Mouse (Mus musculus) stomach, embryonic 16.5 days (tissue): ENCODE results near the gene Grin2b. TPM values are rescaled to one million over a fixed set of nuclear protein-coding genes. Genes with fewer than 3 reads are reported as not detected.

Experiments
- ATAC-seq: fragments of 200-750 bp; cut with Nextera tagmentation; 2 replicates; pipeline ENCODE4 v1.8.0; 2017; ENCODE audit warnings: moderate number of reproducible peaks, moderate TSS enrichment; ENCODE audit not compliant: insufficient read depth, low FRiP score
- H3K27ac ChIP-seq: fragments of 300-500 bp; sonication (generic); 2 replicates; pipeline ENCODE4 v1.5.1; 2014; ENCODE audit warnings: low read length
- H3K27me3 ChIP-seq: fragments of 300-500 bp; sonication (generic); 2 replicates; pipeline ENCODE4 v1.6.1; 2014; ENCODE audit warnings: low read length, control low read depth, mixed read lengths; ENCODE audit not compliant: control insufficient read depth, insufficient read depth
- H3K36me3 ChIP-seq: fragments of 300-500 bp; sonication (generic); 2 replicates; pipeline ENCODE4 v1.6.1; 2014; ENCODE audit warnings: low read length; ENCODE audit not compliant: control insufficient read depth, insufficient read depth
- H3K4me1 ChIP-seq: fragments of 300-500 bp; sonication (generic); 2 replicates; pipeline ENCODE4 v1.6.1; 2014; ENCODE audit warnings: low read length, control low read depth, mixed read lengths; ENCODE audit not compliant: control insufficient read depth, insufficient read depth
- H3K4me2 ChIP-seq: fragments of 300-500 bp; sonication (generic); 2 replicates; pipeline ENCODE4 v1.6.1; 2014; ENCODE audit warnings: low read depth, low read length, mixed read lengths
- H3K4me3 ChIP-seq: fragments of 300-500 bp; sonication (generic); replicated peaks from 2 replicates; pipeline ENCODE4 v1.5.1; 2014; ENCODE audit warnings: mild to moderate bottlenecking, low read length
- H3K9ac ChIP-seq: fragments of 300-500 bp; sonication (generic); 2 replicates; pipeline ENCODE4 v1.6.1; 2014; ENCODE audit warnings: low read length
- H3K9me3 ChIP-seq: fragments of 300-500 bp; sonication (generic); replicated peaks from 2 replicates; pipeline ENCODE4 v1.6.1; 2016; ENCODE audit warnings: low read length, control low read depth; ENCODE audit not compliant: control insufficient read depth
- WGBS: fragments of 180-500 bp; shearing (Covaris S2); extraction: QIAGEN DNeasy Blood & Tissue Kit; methylation state at CpG from one replicate; pipeline ENCODE4 v1.1.7; 2014; 5-methylcytosine and 5-hydroxymethylcytosine counted together
- microRNA-seq: library from miRNA; unstranded; fragments of <30 nt; microRNA quantifications from one replicate; pipeline ENCODE4, GENCODE M21; 2016
- polyA plus RNA-seq: library from polyadenylated mRNA; unstranded; fragments of >200 nt; fragmentation: Nextera tagmentation; extraction: Ambion mirVana; gene quantifications from 2 replicates; pipeline ENCODE4 v1.2.1, GENCODE M21; 2015

Gene Grin2b
- polyA plus RNA-seq, 1 experiment from 2014 or later: 0.32 TPM

GRCm38 (mm10) chr6:135680105-135680710 lies 493.1 kb downstream of the Grin2b start:
- H3K4me3 ChIP-seq: no peak overlapping the region
- H3K36me3 ChIP-seq: no peaks in the 10 kb centered on the region
- ATAC-seq: no peak
- H3K9ac ChIP-seq: no peak overlapping the region
- WGBS: 70% methylated on average over 14 of the region's 14 CpGs
- H3K4me2 ChIP-seq: no peak overlapping the region
- 0 out of 2 replicates have a peak, but pooled peaks cover under 1% of the 10 kb centered on the region for H3K4me1 ChIP-seq
- H3K27ac ChIP-seq: no peak overlapping the region
- H3K27me3 ChIP-seq: no peaks in the 10 kb centered on the region
- H3K9me3 ChIP-seq: no peaks in the 10 kb centered on the region

GRCm38 (mm10) chr6:135674380-135674779 lies 498.9 kb downstream of the Grin2b start:
- peak; percentile 71 for ATAC-seq
- no peak overlapping the region for H3K27ac ChIP-seq
- no peaks in the 10 kb centered on the region for H3K36me3 ChIP-seq
- H3K4me2 ChIP-seq: no peak overlapping the region
- 18% methylated on average over 4 of the region's 4 CpGs for WGBS
- no peak overlapping the region for H3K4me3 ChIP-seq
- 0 out of 2 replicates have a peak, but pooled peaks cover 3% of the 10 kb centered on the region for H3K4me1 ChIP-seq
- H3K9me3 ChIP-seq: no peaks in the 10 kb centered on the region
- no peak overlapping the region for H3K9ac ChIP-seq
- no peaks in the 10 kb centered on the region for H3K27me3 ChIP-seq

- H3K9ac ChIP-seq: no peak overlapping the region
- H3K9me3 ChIP-seq: no peaks in the 10 kb centered on the region
- 0 out of 2 replicates have a peak, but pooled peaks cover 3% of the 10 kb centered on the region for H3K4me1 ChIP-seq
- H3K27ac ChIP-seq: no peak overlapping the region
- no peak overlapping the region for H3K4me3 ChIP-seq
- no peak for ATAC-seq
- H3K36me3 ChIP-seq: no peaks in the 10 kb centered on the region
- no peaks in the 10 kb centered on the region for H3K27me3 ChIP-seq
- no peak overlapping the region for H3K4me2 ChIP-seq
Observed at GRCm38 (mm10) chr6:135672003-135672402, 501.3 kb downstream of the Grin2b start.

Small RNA genes within 50 kb of the gene (microRNA-seq; reads per million reads assigned to microRNA genes)
- gene Gm22892: not detected

Other genes starting within 250 kb of the Grin2b start
- gene Gm8994, start 154.0 kb upstream of the Grin2b start, polyA plus RNA-seq: not detected in 2 replicates
- not detected in 2 replicates for gene E330021D16Rik, start 242.1 kb upstream of the Grin2b start, polyA plus RNA-seq